Mouse (Mus musculus) megakaryocyte, embryonic 14.5 days (primary cell): ENCODE results near the gene Dusp10.

Experiments
- FLI1 ChIP-seq: IDR thresholded peaks from 2 replicates; pipeline ENCODE4 v1.6.1; 2012; ENCODE audit warnings: low read length, inconsistent platforms, mixed read lengths
- GATA1 ChIP-seq: IDR thresholded peaks from 3 replicates; pipeline ENCODE4 v1.6.1; 2012; ENCODE audit warnings: mixed read lengths, low read length, inconsistent platforms, borderline replicate concordance

DNA sequence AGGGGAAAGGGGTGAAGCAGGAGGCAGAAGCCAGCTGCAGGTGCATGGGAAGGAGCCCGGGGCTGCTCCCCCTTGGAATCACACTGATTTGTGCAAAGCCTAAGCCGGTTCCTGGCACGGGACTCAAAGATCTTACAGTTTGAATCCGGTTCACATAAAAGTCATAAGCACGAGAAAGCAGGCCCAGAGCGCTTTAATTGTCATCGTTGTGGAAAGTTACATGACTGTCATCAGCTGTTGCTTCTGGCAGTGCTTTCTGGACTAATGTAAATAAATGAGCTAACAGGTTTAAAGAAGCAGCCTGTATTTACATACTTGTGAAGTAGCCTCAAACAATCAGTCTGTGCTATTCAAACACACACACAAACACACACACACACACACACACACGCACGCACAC lies 47.3 kb downstream of the Dusp10 start:
- TF ChIP-seq GATA1, result no peak
- no peak for TF ChIP-seq FLI1
